Mouse (Mus musculus) left cerebral cortex, adult 18-20 months (tissue): Measurements from ENCODE around the gene Rfc2. TPM values are rescaled to one million over a fixed set of nuclear protein-coding genes. Genes with fewer than 3 reads are reported as not detected.

Experiments used
- DNase-seq, 2 experiments: peaks; one replicate each; pipeline ENCODE4 v3.0.0; 2021 to 2022; ENCODE audit warnings: low spot score in 2 of 2, mixed read lengths in 1 of 2
- long read RNA-seq, 2 experiments: library from polyadenylated mRNA; stranded (forward); transcript quantifications; one replicate each; pipeline ENCODE4 v2.0.0; 2021
- total RNA-seq, 2 experiments: library from RNA; stranded (reverse); gene quantifications; 2 replicates each; pipeline ENCODE4 v1.2.3; 2021

Gene Rfc2
- 10 to 100 TPM; 54.9 to 64.6 TPM for total RNA-seq
- long read RNA-seq, experiment 1, full-length matches to known transcripts, result 51 of 58 reads
- long read RNA-seq, experiment 1, partial matches to known transcripts, result 1 of 58 reads
- long read RNA-seq, experiment 1, other reads (novel, unspliced or antisense), result 6 of 58 reads
- long read RNA-seq, experiment 2, full-length matches to known transcripts, result 53 of 59 reads
- long read RNA-seq, experiment 2, partial matches to known transcripts, result 1 of 59 reads
- long read RNA-seq, experiment 2, other reads (novel, unspliced or antisense), result 5 of 59 reads

DNA sequence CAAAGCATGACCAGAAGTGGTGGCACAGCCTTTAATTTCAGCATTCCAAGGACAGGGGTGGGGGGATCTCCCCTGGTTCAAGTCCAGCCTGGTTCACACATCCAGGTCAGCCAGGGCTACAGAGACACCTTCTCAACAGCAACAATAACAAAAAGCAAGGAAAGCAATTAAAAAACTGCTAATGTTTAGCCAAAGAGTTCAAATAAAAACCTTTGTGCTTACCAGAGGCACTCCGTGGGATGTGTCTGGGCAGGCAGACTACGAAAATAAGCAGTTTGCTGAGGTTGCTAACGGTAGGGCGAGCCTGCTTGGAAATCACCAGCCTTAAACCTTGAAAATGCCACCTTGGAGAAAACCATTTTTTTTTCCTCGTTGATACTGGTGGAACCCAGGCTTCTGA, at the start of gene Rfc2:
TSS of gene Rfc2 (plus strand) at position 221 of the 400 bp plus-strand sequence.
- no peak for DNase-seq

DNA sequence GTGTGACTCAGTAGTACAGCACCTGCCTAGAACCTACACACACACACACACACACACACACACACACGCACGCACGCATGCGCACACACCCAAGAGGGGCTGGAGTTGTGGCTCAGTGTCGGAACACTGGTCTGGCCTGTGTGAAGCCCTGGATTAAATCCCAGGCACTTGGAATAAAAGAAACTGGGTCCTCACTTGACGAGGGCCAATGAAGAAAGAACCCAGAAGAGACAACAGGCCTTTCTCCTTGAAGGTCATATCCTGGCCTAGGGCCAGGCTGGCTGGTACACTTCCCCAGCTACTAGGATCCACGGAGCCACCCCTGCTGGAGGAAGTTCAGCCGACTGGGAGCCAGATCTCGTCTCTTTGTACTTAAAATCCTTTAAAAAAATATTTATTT, 49.6 kb upstream of the Rfc2 start:
- peak in 1 of 2 experiments; percentile 30 for DNase-seq

DNA sequence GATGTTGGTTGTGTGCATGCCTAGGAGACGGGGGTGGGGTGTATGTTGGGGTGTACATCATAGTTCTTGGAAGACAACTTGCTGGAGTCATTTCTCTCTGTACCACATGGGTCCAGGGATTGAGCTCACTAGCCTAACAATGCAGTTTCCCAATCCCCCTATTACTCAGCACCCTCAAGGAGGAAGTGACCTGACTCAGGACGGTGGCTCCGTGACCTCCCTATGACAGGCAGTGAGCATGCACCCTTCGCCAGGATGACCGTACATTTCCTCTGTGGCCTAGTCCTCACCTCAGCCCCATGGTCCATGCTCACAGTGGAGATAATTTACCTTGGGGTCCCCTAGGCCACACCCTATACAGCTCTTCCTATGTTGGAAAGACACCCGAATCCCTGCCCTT, 48.7 kb upstream of the Rfc2 start:
- DNase-seq, result no peak

DNA sequence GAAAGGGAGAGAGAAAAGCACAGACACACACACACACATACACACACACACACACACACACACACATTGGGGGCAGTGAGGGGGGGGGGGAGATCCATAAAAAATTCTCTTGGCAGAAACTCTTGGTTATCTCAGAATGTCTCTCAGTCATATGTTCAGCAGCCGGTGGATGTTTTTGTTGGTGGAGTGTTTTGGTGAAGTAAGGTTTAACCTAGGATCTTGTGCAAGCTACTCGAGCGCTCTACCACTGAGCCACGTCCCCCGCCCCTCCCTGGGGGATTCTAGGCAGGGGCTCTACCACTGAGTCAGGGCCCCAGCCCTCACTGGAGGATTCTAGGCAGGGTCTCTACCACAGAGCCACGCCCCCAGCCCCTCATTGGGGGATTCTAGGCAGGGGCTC, 45.1 kb upstream of the Rfc2 start:
- DNase-seq, result no peak

DNA sequence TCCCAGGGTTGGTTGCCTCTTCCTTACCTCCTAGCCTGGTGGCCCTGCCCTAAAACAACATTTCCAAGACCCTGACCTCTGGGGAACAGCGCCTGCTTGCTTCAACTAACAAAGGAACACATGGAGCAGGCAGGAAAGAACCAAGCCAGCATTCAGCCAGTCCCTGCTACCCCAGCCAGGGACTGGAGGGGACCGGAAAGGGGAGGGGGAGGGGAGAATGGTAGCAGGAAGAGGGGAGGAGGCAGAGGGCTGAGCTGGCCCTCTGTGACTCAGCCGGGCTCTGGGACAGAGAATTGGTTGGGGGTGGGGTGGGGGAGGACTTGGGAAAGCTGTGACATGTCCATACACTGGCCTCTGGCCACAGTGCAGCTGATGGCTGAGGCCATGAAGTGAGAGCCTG, 41.3 kb upstream of the Rfc2 start:
- peak in 1 of 2 experiments; percentile 36 for DNase-seq

- DNase-seq, result no peak
These were observed 40.3 kb upstream of the Rfc2 start for GRCm38 (mm10) chr5:134540881-134541280.

- DNase-seq, result no peak
These were observed 39.5 kb upstream of the Rfc2 start for GRCm38 (mm10) chr5:134541640-134542039.

- DNase-seq, result peak; percentile 70 to 76
These were observed 36.5 kb upstream of the Rfc2 start for GRCm38 (mm10) chr5:134544516-134545241.

DNA sequence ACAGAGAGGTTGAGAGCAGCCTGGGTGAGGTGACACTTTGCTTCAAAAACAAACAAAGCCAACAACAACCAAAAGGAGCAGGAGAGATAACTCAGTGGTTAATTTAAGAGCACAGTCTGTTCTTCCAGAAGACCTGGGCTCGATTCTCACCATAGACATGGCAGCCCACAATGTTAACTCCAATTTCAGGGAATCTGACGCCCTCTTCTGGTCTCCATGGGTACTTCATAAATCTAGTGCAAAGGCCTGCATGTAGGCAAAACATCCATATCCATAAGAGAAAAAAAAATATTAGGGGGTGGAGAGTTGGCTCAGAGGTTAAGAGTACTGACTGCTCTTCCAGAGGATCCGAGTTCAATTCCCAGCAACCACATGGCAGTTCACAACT, 35.9 kb upstream of the Rfc2 start:
- DNase-seq, result no peak

GRCm38 (mm10) chr5:134546790-134547189, 34.4 kb upstream of the Rfc2 start:
- peak in 1 of 2 experiments; percentile 42 for DNase-seq

DNA sequence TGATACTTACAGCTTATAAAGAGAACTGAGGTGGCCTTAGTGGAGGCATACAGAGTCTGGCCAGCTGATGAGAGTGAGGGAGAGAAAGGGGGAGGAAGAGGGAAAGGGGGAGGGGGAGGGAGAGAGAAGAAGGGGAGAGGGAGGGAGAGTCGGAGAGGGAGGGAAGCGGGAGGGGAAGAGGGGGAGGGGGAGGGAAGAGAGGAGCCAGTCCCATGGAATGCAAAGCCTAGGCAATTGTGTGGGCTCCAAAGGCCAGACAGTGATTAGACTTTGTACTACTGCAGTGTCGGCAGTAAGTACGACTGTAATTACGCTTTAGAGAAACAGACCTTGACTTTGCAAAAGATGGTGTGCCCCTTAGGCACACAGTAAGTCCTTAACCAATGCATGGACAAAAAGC, 32.9 kb upstream of the Rfc2 start:
- DNase-seq, result no peak

- no peak for DNase-seq
These were observed 31.5 kb upstream of the Rfc2 start for GRCm38 (mm10) chr5:134549640-134550168.

DNA sequence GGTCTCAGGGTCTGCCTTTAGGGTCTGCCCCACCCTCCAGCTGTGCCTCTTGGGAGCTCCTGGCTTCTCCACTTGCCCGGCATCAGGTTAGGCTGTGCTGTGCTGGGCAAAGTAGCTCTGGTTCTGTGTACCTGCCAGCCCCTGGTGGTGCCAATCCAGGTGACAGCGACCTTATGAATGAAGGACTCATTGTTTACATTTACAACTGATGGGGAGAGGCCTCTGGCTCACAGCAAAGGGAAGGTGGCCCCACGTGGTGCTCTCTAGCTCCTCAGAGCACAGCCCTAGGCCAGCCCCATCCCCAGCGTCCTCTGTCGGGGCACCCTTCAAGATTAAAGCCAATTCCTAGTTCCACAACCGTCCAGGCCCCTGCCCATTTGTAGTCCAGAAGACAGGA, 30.3 kb upstream of the Rfc2 start:
- DNase-seq, result no peak

DNA sequence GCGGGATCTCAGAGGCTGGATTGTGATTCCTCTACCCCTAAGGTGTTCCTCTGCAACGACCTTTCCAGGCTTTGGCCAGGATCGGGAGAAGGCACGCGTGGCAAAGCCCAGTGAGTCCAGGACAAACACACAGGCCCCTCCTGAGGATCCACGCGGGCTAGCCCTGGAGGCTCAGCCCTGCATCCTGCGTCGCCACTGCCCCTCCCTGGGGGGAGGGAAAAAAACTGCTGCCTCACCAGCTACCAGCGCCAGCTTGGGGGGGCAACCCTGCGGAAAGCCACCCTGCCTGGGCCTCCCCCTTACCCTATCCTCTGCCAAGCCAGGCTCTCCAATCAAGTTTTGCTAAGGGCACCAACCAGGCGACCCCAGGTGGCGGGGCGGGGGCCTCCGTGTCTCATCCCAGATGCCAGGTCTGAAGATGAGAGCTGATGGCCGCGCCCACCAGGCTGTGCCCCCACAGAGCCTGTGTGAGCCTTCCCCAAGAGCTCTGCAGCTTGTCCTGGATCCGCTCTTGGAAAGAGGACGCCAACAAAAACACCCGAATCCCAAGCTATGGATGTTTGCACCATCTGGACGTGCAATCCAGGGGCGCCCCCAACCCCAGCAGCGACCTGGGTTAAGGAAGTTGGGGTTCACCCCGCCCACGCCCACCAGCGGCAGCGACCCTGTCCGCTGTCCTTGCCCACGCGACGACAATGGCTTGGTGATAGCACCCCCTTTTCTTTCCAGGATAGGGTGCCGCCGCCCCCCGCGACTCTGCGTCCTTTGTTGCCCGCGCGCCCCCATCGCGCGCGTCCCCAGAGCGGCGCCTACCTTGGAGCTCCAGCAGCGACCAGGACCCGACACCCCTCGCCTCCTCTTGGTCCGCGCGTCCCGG, 29.7 kb upstream of the Rfc2 start:
- peak in 1 of 2 experiments; percentile 54 for DNase-seq

GRCm38 (mm10) chr5:134552110-134552972, 28.8 kb upstream of the Rfc2 start, which contains the start of gene Clip2:
Gene Clip2, minus strand, starts transcription at chr5:134552434.
- DNase-seq, result peak; percentile 99

DNA sequence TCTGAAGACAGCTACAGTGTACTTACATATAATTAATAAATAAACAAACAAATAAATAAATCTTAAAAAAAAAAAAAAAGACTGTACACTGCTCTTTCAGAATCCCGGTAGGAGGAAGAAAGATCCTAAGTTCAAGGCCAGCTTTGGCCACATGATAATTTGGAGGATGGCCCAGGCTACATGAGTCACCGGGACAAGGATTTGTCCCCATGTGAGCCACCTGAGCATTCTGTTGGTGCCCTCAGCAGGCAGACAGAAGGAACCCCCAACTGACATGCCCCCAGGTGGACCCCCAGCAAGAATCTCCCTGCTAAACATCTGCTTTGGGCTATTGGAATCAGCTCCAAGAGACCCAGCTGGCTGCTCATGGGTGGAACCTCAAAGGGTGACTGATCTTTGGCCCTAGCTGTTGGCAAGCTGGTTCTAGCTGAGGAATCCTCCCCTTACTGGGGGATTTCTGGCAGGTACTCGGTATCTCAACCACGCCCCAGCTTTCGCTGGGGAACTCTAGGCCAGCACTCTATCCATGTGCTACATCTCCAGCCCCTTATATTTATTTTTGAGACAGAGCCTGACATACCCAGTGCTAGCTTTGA, 27.1 kb upstream of the Rfc2 start:
- no peak for DNase-seq

- DNase-seq, result peak; percentile 83 to 88
These were observed 25.6 kb upstream of the Rfc2 start for GRCm38 (mm10) chr5:134555463-134556164.

DNA sequence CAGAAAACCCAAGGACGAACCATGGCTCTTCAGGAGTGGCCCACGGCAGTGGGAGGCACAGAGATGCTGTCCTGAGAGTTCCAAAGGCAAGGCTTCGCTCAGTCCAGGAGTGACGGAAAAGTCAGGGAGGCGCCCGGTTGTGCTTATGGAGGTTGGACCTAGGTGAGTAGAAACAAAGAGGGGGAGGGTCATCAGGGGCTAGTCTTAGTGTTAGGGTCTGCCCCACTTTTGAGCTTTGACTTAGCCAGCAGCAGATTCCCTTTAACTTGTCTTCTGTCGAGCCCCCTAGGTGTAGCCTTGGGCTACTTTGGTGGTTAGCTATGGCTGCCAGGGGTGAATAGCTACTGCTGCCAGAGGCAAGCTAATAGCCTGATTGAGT, 21.1 kb upstream of the Rfc2 start, which contains the start of gene Syna:
TSS of gene Syna (minus strand) at position 101 of the 379 bp plus-strand sequence.
- no peak for DNase-seq

DNA sequence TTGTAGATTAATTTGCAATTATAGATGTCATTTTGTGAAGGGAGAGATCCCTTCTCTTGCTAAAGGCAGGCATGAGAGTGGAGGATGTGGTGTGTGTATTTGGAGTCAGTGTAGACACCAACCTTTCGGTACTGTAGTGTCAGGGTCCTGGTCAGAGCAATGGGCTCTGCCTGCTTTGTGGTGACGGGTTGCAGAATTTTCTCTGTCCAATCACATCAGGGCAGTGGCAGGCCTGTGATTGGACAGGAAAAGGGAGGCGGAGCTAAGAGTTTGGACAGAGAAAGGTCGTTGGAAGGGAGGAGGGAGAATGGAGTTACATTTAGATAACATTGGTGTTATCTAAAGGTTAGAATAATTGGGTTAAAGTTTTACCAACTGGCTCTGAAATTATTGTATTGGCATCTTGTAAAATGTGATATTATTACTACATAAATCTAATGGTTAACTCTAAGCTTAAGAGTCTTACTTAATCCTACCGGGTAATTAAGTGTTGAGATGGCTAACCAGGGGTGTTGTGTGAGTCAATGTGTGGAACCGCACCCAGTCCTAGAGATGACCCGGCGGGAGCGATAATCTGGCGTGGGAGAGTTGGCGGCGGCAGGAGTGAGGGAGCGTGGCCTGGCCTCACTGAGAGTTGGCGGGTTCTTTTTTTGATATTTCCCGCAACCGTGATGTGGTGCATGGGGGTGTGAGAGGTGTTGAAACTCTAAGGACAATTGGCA, 20.6 kb upstream of the Rfc2 start:
- no peak for DNase-seq
